Mouse (Mus musculus): ENCODE measurements around the gene Gm8082.
"Not testable (repeated sequence)": the region's sequence is repeated elsewhere in the genome, so short reads cannot be mapped to it uniquely, and the experiment has no call there.

Gm8082 gene

GRCm38 (mm10) chr14:42993524-42993923 is at the start of gene Gm8082:
Gene Gm8082, minus strand, starts transcription at chr14:42993624.
- DNase-seq = not testable (repeated sequence)

DNA sequence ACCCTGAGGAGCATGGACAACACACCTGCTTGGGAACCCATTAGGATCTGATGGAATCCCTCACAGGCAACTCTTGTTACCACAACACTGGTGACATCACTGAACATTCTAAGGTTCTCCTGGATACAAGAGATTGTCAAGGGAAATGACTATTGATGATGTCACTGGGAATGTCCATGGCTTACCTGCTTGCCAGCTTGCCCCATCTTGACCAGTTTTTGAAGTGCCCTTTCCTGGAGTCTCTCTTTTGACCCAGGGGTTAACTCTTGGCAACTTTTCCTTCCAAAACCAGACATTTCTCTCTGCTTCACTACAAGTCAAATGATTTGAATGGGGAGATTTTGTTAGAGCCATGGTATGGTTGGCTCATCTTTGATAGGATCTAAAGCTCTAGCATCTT is 22.1 kb upstream of the Gm8082 start, which contains the start of gene Gm10376:
TSS of gene Gm10376 (minus strand) at position 101 of the 400 bp plus-strand sequence.
- DNase-seq = not testable (repeated sequence)
